Mouse (Mus musculus): ENCODE results near the gene Tmem242. TPM values are rescaled to one million over a fixed set of nuclear protein-coding genes. Genes with fewer than 3 reads are reported as not detected.

Tmem242 gene
- polyA plus RNA-seq (2014; fragmentation: Nextera tagmentation; extraction: Ambion mirVana) = 108 and 141 TPM in 2 replicates

- Histone ChIP-seq H3K27ac (replicated peaks in 1 of 2; ENCODE audit: control insufficient read depth in 1 of 2, insufficient read depth in 1 of 2, low read depth in 2 of 2, low read length in 2 of 2) (peak within 1 kb of the TSS; percentile 65 to 69), H3K4me2 (ENCODE audit: low read length) (peak within 1 kb of the TSS; percentile 79), H3K27me3 (ENCODE audit: control insufficient read depth, insufficient read depth, low read length) (0 out of 2 replicates have a peak, but pooled peaks cover 3% of the 10 kb centered on the region), H3K9me3 (ENCODE audit: control insufficient read depth, low read length) (no peaks in the 10 kb centered on the region), H3K36me3 (ENCODE audit: control insufficient read depth, insufficient read depth, low read length) (peaks cover 20% of the 10 kb centered on the region), H3K4me3 (ENCODE audit: control insufficient read depth in 1 of 2, insufficient read depth in 1 of 2, low read depth in 1 of 2, low read length in 2 of 2) (peak within 1 kb of the TSS; percentile 74 to 77), H3K4me1 (ENCODE audit: control insufficient read depth in 2 of 2, insufficient read depth in 2 of 2, low read length in 2 of 2) (peaks cover 4 to 10% of the 10 kb centered on the region in 2 experiments; a peak in 3 of 4 replicates), H3K9ac (ENCODE audit: low read length) (peak within 1 kb of the TSS; percentile 86)
- under 1% methylated on average over 27 of the region's 27 CpGs for WGBS
- peak; percentile 83 for ATAC-seq (ENCODE audit: insufficient number of reproducible peaks, insufficient read depth, low FRiP score, low read depth)
Measured at GRCm38 (mm10) chr17:5440159-5440971, at the start of gene Tmem242. Tmem242 (minus strand) TSS chr17:5440259.

- ATAC-seq (ENCODE audit: insufficient number of reproducible peaks, insufficient read depth, low FRiP score, low read depth) = no peak
- Histone ChIP-seq H3K9ac (ENCODE audit: low read length) (no peak overlapping the region), H3K36me3 (ENCODE audit: control insufficient read depth, insufficient read depth, low read length) (no peaks in the 10 kb centered on the region), H3K4me3 (ENCODE audit: control insufficient read depth in 1 of 2, insufficient read depth in 1 of 2, low read depth in 1 of 2, low read length in 2 of 2) (no peak overlapping the region), H3K27ac (replicated peaks in 1 of 2; ENCODE audit: control insufficient read depth in 1 of 2, insufficient read depth in 1 of 2, low read depth in 2 of 2, low read length in 2 of 2) (no peak overlapping the region), H3K27me3 (ENCODE audit: control insufficient read depth, insufficient read depth, low read length) (peaks cover 9% of the 10 kb centered on the region; the same call in 1 of the 2 replicates), H3K9me3 (ENCODE audit: control insufficient read depth, low read length) (0 out of 2 replicates have a peak, but pooled peaks cover 4% of the 10 kb centered on the region), H3K4me2 (ENCODE audit: low read length) (no peak overlapping the region), H3K4me1 (ENCODE audit: control insufficient read depth in 2 of 2, insufficient read depth in 2 of 2, low read length in 2 of 2) (no peaks in the 10 kb centered on the region)
- 63% methylated on average over 9 of the region's 9 CpGs for WGBS
Measured at GRCm38 (mm10) chr17:5488156-5488555, 48.1 kb upstream of the Tmem242 start.

GRCm38 (mm10) chr17:5484663-5485062 is 44.6 kb upstream of the Tmem242 start:
- 76% methylated on average over 1 of the region's 1 CpGs for WGBS

GRCm38 (mm10) chr17:5483456-5483855 is 43.4 kb upstream of the Tmem242 start:
- no peak overlapping the region for H3K4me3 ChIP-seq (ENCODE audit: control insufficient read depth in 1 of 2, insufficient read depth in 1 of 2, low read depth in 1 of 2, low read length in 2 of 2)
- no peak for ATAC-seq (ENCODE audit: insufficient number of reproducible peaks, insufficient read depth, low FRiP score, low read depth)
- WGBS = 64% methylated on average over 4 of the region's 4 CpGs
- no peak overlapping the region for H3K4me2 ChIP-seq (ENCODE audit: low read length)
- H3K4me1 ChIP-seq (ENCODE audit: control insufficient read depth in 2 of 2, insufficient read depth in 2 of 2, low read length in 2 of 2) = no peaks in the 10 kb centered on the region
- 0 out of 2 replicates have a peak, but pooled peaks cover 4% of the 10 kb centered on the region for H3K9me3 ChIP-seq (ENCODE audit: control insufficient read depth, low read length)
- no peaks in the 10 kb centered on the region; the same call in 1 of the 2 replicates for H3K27me3 ChIP-seq (ENCODE audit: control insufficient read depth, insufficient read depth, low read length)
- no peak overlapping the region for H3K27ac ChIP-seq (replicated peaks in 1 of 2; ENCODE audit: control insufficient read depth in 1 of 2, insufficient read depth in 1 of 2, low read depth in 2 of 2, low read length in 2 of 2)
- H3K36me3 ChIP-seq (ENCODE audit: control insufficient read depth, insufficient read depth, low read length) = no peaks in the 10 kb centered on the region
- no peak overlapping the region for H3K9ac ChIP-seq (ENCODE audit: low read length)

More at GRCm38 (mm10) chr17:5484663-5485062, 44.6 kb upstream of the Tmem242 start:
- Histone ChIP-seq H3K9ac (ENCODE audit: low read length) (no peak overlapping the region), H3K4me3 (ENCODE audit: control insufficient read depth in 1 of 2, insufficient read depth in 1 of 2, low read depth in 1 of 2, low read length in 2 of 2) (no peak overlapping the region), H3K27ac (replicated peaks in 1 of 2; ENCODE audit: control insufficient read depth in 1 of 2, insufficient read depth in 1 of 2, low read depth in 2 of 2, low read length in 2 of 2) (no peak overlapping the region), H3K4me1 (ENCODE audit: control insufficient read depth in 2 of 2, insufficient read depth in 2 of 2, low read length in 2 of 2) (no peaks in the 10 kb centered on the region), H3K36me3 (ENCODE audit: control insufficient read depth, insufficient read depth, low read length) (no peaks in the 10 kb centered on the region), H3K9me3 (ENCODE audit: control insufficient read depth, low read length) (0 out of 2 replicates have a peak, but pooled peaks cover 4% of the 10 kb centered on the region), H3K27me3 (ENCODE audit: control insufficient read depth, insufficient read depth, low read length) (peaks cover 9% of the 10 kb centered on the region), H3K4me2 (ENCODE audit: low read length) (no peak overlapping the region)
- ATAC-seq (ENCODE audit: insufficient number of reproducible peaks, insufficient read depth, low FRiP score, low read depth) = no peak

- no peak overlapping the region for H3K9ac ChIP-seq (ENCODE audit: low read length)
- H3K36me3 ChIP-seq (ENCODE audit: control insufficient read depth, insufficient read depth, low read length) = no peaks in the 10 kb centered on the region
- no peak overlapping the region for H3K27ac ChIP-seq (replicated peaks in 1 of 2; ENCODE audit: control insufficient read depth in 1 of 2, insufficient read depth in 1 of 2, low read depth in 2 of 2, low read length in 2 of 2)
- no peaks in the 10 kb centered on the region for H3K9me3 ChIP-seq (ENCODE audit: control insufficient read depth, low read length)
- H3K4me3 ChIP-seq (ENCODE audit: control insufficient read depth in 1 of 2, insufficient read depth in 1 of 2, low read depth in 1 of 2, low read length in 2 of 2) = no peak overlapping the region
- WGBS = 39% methylated on average over 14 of the region's 14 CpGs
- ATAC-seq (ENCODE audit: insufficient number of reproducible peaks, insufficient read depth, low FRiP score, low read depth) = no peak
- H3K4me1 ChIP-seq (ENCODE audit: control insufficient read depth in 2 of 2, insufficient read depth in 2 of 2, low read length in 2 of 2) = no peaks in the 10 kb centered on the region
- no peaks in the 10 kb centered on the region; the same call in 1 of the 2 replicates for H3K27me3 ChIP-seq (ENCODE audit: control insufficient read depth, insufficient read depth, low read length)
- peak overlapping the region; percentile 14; the same call in 1 of the 2 replicates for H3K4me2 ChIP-seq (ENCODE audit: low read length)
Measured at GRCm38 (mm10) chr17:5475960-5476725, 36.1 kb upstream of the Tmem242 start.

- no peaks in the 10 kb centered on the region for H3K27me3 ChIP-seq (ENCODE audit: control insufficient read depth, insufficient read depth, low read length)
- no peak for ATAC-seq (ENCODE audit: insufficient number of reproducible peaks, insufficient read depth, low FRiP score, low read depth)
- WGBS = 33% methylated on average over 3 of the region's 3 CpGs
- no peak overlapping the region for H3K4me2 ChIP-seq (ENCODE audit: low read length)
- H3K27ac ChIP-seq (replicated peaks in 1 of 2; ENCODE audit: control insufficient read depth in 1 of 2, insufficient read depth in 1 of 2, low read depth in 2 of 2, low read length in 2 of 2) = no peak overlapping the region
- H3K36me3 ChIP-seq (ENCODE audit: control insufficient read depth, insufficient read depth, low read length) = no peaks in the 10 kb centered on the region
- no peak overlapping the region for H3K4me3 ChIP-seq (ENCODE audit: control insufficient read depth in 1 of 2, insufficient read depth in 1 of 2, low read depth in 1 of 2, low read length in 2 of 2)
- no peaks in the 10 kb centered on the region for H3K4me1 ChIP-seq (ENCODE audit: control insufficient read depth in 2 of 2, insufficient read depth in 2 of 2, low read length in 2 of 2)
- no peaks in the 10 kb centered on the region for H3K9me3 ChIP-seq (ENCODE audit: control insufficient read depth, low read length)
- no peak overlapping the region for H3K9ac ChIP-seq (ENCODE audit: low read length)
Measured at GRCm38 (mm10) chr17:5472268-5472667, 32.2 kb upstream of the Tmem242 start.

- WGBS = 40% methylated on average over 4 of the region's 4 CpGs
- no peak overlapping the region for H3K9ac ChIP-seq (ENCODE audit: low read length)
Measured at GRCm38 (mm10) chr17:5467177-5467576, 27.1 kb upstream of the Tmem242 start.

More at GRCm38 (mm10) chr17:5467177-5467576, 27.1 kb upstream of the Tmem242 start:
- Histone ChIP-seq H3K4me1 (ENCODE audit: control insufficient read depth in 2 of 2, insufficient read depth in 2 of 2, low read length in 2 of 2) (no peaks in the 10 kb centered on the region), H3K4me2 (ENCODE audit: low read length) (no peak overlapping the region), H3K9me3 (ENCODE audit: control insufficient read depth, low read length) (no peaks in the 10 kb centered on the region), H3K27me3 (ENCODE audit: control insufficient read depth, insufficient read depth, low read length) (no peaks in the 10 kb centered on the region; the same call in 1 of the 2 replicates), H3K4me3 (ENCODE audit: control insufficient read depth in 1 of 2, insufficient read depth in 1 of 2, low read depth in 1 of 2, low read length in 2 of 2) (no peak overlapping the region), H3K36me3 (ENCODE audit: control insufficient read depth, insufficient read depth, low read length) (no peaks in the 10 kb centered on the region), H3K27ac (replicated peaks in 1 of 2; ENCODE audit: control insufficient read depth in 1 of 2, insufficient read depth in 1 of 2, low read depth in 2 of 2, low read length in 2 of 2) (no peak overlapping the region)
- no peak for ATAC-seq (ENCODE audit: insufficient number of reproducible peaks, insufficient read depth, low FRiP score, low read depth)
